Mouse (Mus musculus) lung, adult 18-20 months (tissue): ENCODE data around the gene Ankrd33.
"Not testable (repeated sequence)": the region's sequence is repeated elsewhere in the genome, so short reads cannot be mapped to it uniquely, and the experiment has no call there.

Source experiments
- DNase-seq, 2 experiments: peaks; one replicate each; pipeline ENCODE4 v3.0.0; 2022; ENCODE audit warnings: mixed read lengths in 2 of 2

Gene Ankrd33

GRCm38 (mm10) chr15:101086956-101087355 lies 28.6 kb upstream of the Ankrd33 start:
- DNase-seq, result peak; percentile 82 to 87

- no peak for DNase-seq
Measured at GRCm38 (mm10) chr15:101088291-101088690, 27.3 kb upstream of the Ankrd33 start.

- no peak for DNase-seq
Measured at GRCm38 (mm10) chr15:101091551-101091950, 24.0 kb upstream of the Ankrd33 start.

- DNase-seq, result no peak
Measured at GRCm38 (mm10) chr15:101092121-101092828, 23.3 kb upstream of the Ankrd33 start.

- no peak for DNase-seq
Measured at GRCm38 (mm10) chr15:101092829-101093648, 22.5 kb upstream of the Ankrd33 start.

- no peak for DNase-seq
Measured at GRCm38 (mm10) chr15:101093988-101094387, 21.6 kb upstream of the Ankrd33 start.

- DNase-seq, result no peak
Measured at GRCm38 (mm10) chr15:101094979-101095378, 20.6 kb upstream of the Ankrd33 start.

- DNase-seq, result no peak
Measured at GRCm38 (mm10) chr15:101095392-101095791, 20.2 kb upstream of the Ankrd33 start.

GRCm38 (mm10) chr15:101097985-101098651 lies 17.4 kb upstream of the Ankrd33 start:
- no peak for DNase-seq

- DNase-seq, result no peak
Measured at GRCm38 (mm10) chr15:101100996-101101395, 14.6 kb upstream of the Ankrd33 start.

GRCm38 (mm10) chr15:101103605-101104304 lies 11.8 kb upstream of the Ankrd33 start:
- no peak for DNase-seq

GRCm38 (mm10) chr15:101105496-101105994 lies 10.0 kb upstream of the Ankrd33 start:
- peak; percentile 82 to 86 for DNase-seq

GRCm38 (mm10) chr15:101106011-101106410 lies 9.5 kb upstream of the Ankrd33 start:
- no peak for DNase-seq

GRCm38 (mm10) chr15:101107906-101108671 lies 7.5 kb upstream of the Ankrd33 start:
- DNase-seq, result no peak

- peak; percentile 83 to 89 for DNase-seq
Measured at GRCm38 (mm10) chr15:101113176-101113575, 2.4 kb upstream of the Ankrd33 start.

GRCm38 (mm10) chr15:101113778-101114177 lies 1.8 kb upstream of the Ankrd33 start:
- not testable (repeated sequence) for DNase-seq

- DNase-seq, result no peak
Measured at GRCm38 (mm10) chr15:101118399-101119125, 3.0 kb downstream of the Ankrd33 start.

- DNase-seq, result no peak
Measured at GRCm38 (mm10) chr15:101121411-101122289, 6.1 kb downstream of the Ankrd33 start.

GRCm38 (mm10) chr15:101122290-101122589 lies 6.7 kb downstream of the Ankrd33 start:
- DNase-seq, result peak; percentile 61 to 73

GRCm38 (mm10) chr15:101123202-101123601 lies 7.6 kb downstream of the Ankrd33 start:
- DNase-seq, result peak; percentile 72 to 77
